Mouse (Mus musculus) limb, embryonic 11.5 days (tissue): ENCODE data around the gene Mcm2. TPM values are rescaled to one million over a fixed set of nuclear protein-coding genes. Genes with fewer than 3 reads are reported as not detected.

Experiments
- ATAC-seq: fragments of 200-750 bp; cut with Nextera tagmentation; 2 replicates; pipeline ENCODE4 v1.8.0; 2017; ENCODE audit warnings: low read depth; ENCODE audit not compliant: insufficient number of reproducible peaks, low FRiP score, low TSS enrichment
- DNase-seq: peaks from one replicate; pipeline ENCODE4 v3.0.0-alpha.2; 2015; ENCODE audit warnings: low spot score
- H3K27ac ChIP-seq: fragments of 300-500 bp; sonication (generic); replicated peaks from 2 replicates; pipeline ENCODE4 v1.5.1; 2014; ENCODE audit warnings: low read depth, mild to moderate bottlenecking, low read length
- H3K27me3 ChIP-seq: fragments of 300-500 bp; sonication (generic); 2 replicates; pipeline ENCODE4 v1.6.1; 2014; ENCODE audit warnings: mild to moderate bottlenecking, low read length, mixed read lengths; ENCODE audit not compliant: control insufficient read depth, insufficient read depth
- H3K36me3 ChIP-seq: fragments of 300-500 bp; sonication (generic); 2 replicates; pipeline ENCODE4 v1.6.1; 2014; ENCODE audit warnings: mild to moderate bottlenecking, low read length, moderate library complexity, mixed read lengths; ENCODE audit not compliant: control insufficient read depth, insufficient read depth
- H3K4me1 ChIP-seq: fragments of 300-500 bp; sonication (generic); 2 replicates; pipeline ENCODE4 v1.6.1; 2014; ENCODE audit warnings: low read length, mixed read lengths; ENCODE audit not compliant: control insufficient read depth, insufficient read depth
- H3K4me2 ChIP-seq: fragments of 300-500 bp; sonication (generic); 2 replicates; pipeline ENCODE4 v1.6.1; 2014; ENCODE audit warnings: low read depth, mild to moderate bottlenecking, moderate library complexity; ENCODE audit not compliant: severe bottlenecking
- H3K4me3 ChIP-seq: fragments of 300-500 bp; sonication (generic); 2 replicates; pipeline ENCODE4 v1.5.1; 2014; ENCODE audit warnings: low read depth, low read length
- H3K9ac ChIP-seq: fragments of 300-500 bp; sonication (generic); 2 replicates; pipeline ENCODE4 v1.6.1; 2014; ENCODE audit warnings: mild to moderate bottlenecking, low read length
- H3K9me3 ChIP-seq: fragments of 300-500 bp; sonication (generic); 2 replicates; pipeline ENCODE4 v1.6.1; 2016; ENCODE audit warnings: low read length; ENCODE audit not compliant: control insufficient read depth
- WGBS: fragments of 180-500 bp; shearing (Covaris S2); extraction: QIAGEN DNeasy Blood & Tissue Kit; methylation state at CpG from one replicate; pipeline ENCODE4 v1.1.7; 2014; 5-methylcytosine and 5-hydroxymethylcytosine counted together
- polyA plus RNA-seq: library from polyadenylated mRNA; unstranded; fragments of >200 nt; fragmentation: Nextera tagmentation; extraction: Ambion mirVana; gene quantifications from 2 replicates; pipeline ENCODE4 v1.2.1, GENCODE M21; 2014

Gene Mcm2
- polyA plus RNA-seq, 1 experiment from 2014 or later: 228 TPM

GRCm38 (mm10) chr6:88844901-88845565 is 53.5 kb downstream of the Mcm2 start:
- no peak overlapping the region for H3K27ac ChIP-seq
- DNase-seq (no peak), ATAC-seq (no peak)
- no peaks in the 10 kb centered on the region for H3K36me3 ChIP-seq
- no peak overlapping the region for H3K4me3 ChIP-seq
- H3K27me3 ChIP-seq: no peaks in the 10 kb centered on the region
- H3K4me2 ChIP-seq: no peak overlapping the region
- no peak overlapping the region for H3K9ac ChIP-seq
- no peaks in the 10 kb centered on the region for H3K9me3 ChIP-seq
- 85% methylated on average over 7 of the region's 7 CpGs for WGBS
- peaks cover 6% of the 10 kb centered on the region for H3K4me1 ChIP-seq

GRCm38 (mm10) chr6:88843781-88844725 is 54.5 kb downstream of the Mcm2 start:
- WGBS: 80% methylated on average over 9 of the region's 9 CpGs
- peaks cover 6% of the 10 kb centered on the region for H3K4me1 ChIP-seq
- no peaks in the 10 kb centered on the region for H3K36me3 ChIP-seq
- no peak overlapping the region for H3K4me2 ChIP-seq
- no peak overlapping the region for H3K9ac ChIP-seq
- DNase-seq (no peak), ATAC-seq (no peak)
- H3K4me3 ChIP-seq: no peak overlapping the region
- no peak overlapping the region for H3K27ac ChIP-seq
- H3K27me3 ChIP-seq: no peaks in the 10 kb centered on the region
- no peaks in the 10 kb centered on the region for H3K9me3 ChIP-seq

- WGBS: 80% methylated on average over 7 of the region's 7 CpGs
- Histone ChIP-seq H3K9ac (no peak overlapping the region; the same call in 1 of the 2 replicates), H3K27ac (no peak overlapping the region)
These were observed 55.3 kb downstream of the Mcm2 start for GRCm38 (mm10) chr6:88843241-88843640.

GRCm38 (mm10) chr6:88842731-88843151 is 55.8 kb downstream of the Mcm2 start:
- WGBS: under 1% methylated on average over 30 of the region's 32 CpGs
- Histone ChIP-seq H3K27me3 (no peaks in the 10 kb centered on the region), H3K4me3 (peak overlapping the region; percentile 72), H3K36me3 (no peaks in the 10 kb centered on the region), H3K4me2 (peak overlapping the region; percentile 74), H3K4me1 (peaks cover 6% of the 10 kb centered on the region), H3K9ac (peak overlapping the region; percentile 74), H3K9me3 (no peaks in the 10 kb centered on the region), H3K27ac (peak overlapping the region; percentile 75; the same call in 1 of the 2 replicates)
- DNase-seq (no peak), ATAC-seq (no peak; the same call in none of the 2 replicates)

More at GRCm38 (mm10) chr6:88843241-88843640, 55.3 kb downstream of the Mcm2 start:
- Histone ChIP-seq H3K4me1 (peaks cover 6% of the 10 kb centered on the region), H3K4me2 (peak overlapping the region; percentile 74), H3K9me3 (no peaks in the 10 kb centered on the region), H3K27me3 (no peaks in the 10 kb centered on the region), H3K36me3 (no peaks in the 10 kb centered on the region), H3K4me3 (peak overlapping the region; percentile 72)
- no peak for ATAC-seq
- DNase-seq: no peak

GRCm38 (mm10) chr6:88841781-88842689 is 56.5 kb downstream of the Mcm2 start, which contains the start of gene Abtb1:
Abtb1 (minus strand) TSS chr6:88841984.
- WGBS: under 1% methylated on average over 72 of the region's 72 CpGs
- Histone ChIP-seq H3K4me2 (peak within 1 kb of the TSS; percentile 74), H3K4me3 (peak within 1 kb of the TSS; percentile 72), H3K27me3 (no peaks in the 10 kb centered on the region), H3K4me1 (peaks cover 6% of the 10 kb centered on the region), H3K27ac (peak within 1 kb of the TSS; percentile 75), H3K36me3 (no peaks in the 10 kb centered on the region), H3K9me3 (no peaks in the 10 kb centered on the region), H3K9ac (peak within 1 kb of the TSS; percentile 74)
- ATAC-seq (peak; percentile 98), DNase-seq (peak; percentile 99)

GRCm38 (mm10) chr6:88841514-88841780 is 57.1 kb downstream of the Mcm2 start:
- H3K4me1 ChIP-seq: peaks cover 6% of the 10 kb centered on the region
- H3K27ac ChIP-seq: no peak overlapping the region; the same call in 1 of the 2 replicates
- no peaks in the 10 kb centered on the region for H3K9me3 ChIP-seq
- WGBS: under 1% methylated on average over 22 of the region's 22 CpGs
- no peaks in the 10 kb centered on the region for H3K36me3 ChIP-seq
- ATAC-seq (no peak), DNase-seq (no peak)
- H3K9ac ChIP-seq: peak overlapping the region; percentile 59
- H3K4me2 ChIP-seq: peak overlapping the region; percentile 74
- H3K4me3 ChIP-seq: peak overlapping the region; percentile 72
- no peaks in the 10 kb centered on the region for H3K27me3 ChIP-seq

- Histone ChIP-seq H3K4me1 (peaks cover 6% of the 10 kb centered on the region), H3K27me3 (no peaks in the 10 kb centered on the region), H3K4me3 (peak overlapping the region; percentile 72), H3K4me2 (peak overlapping the region; percentile 74), H3K36me3 (no peaks in the 10 kb centered on the region; the same call in 1 of the 2 replicates), H3K9me3 (no peaks in the 10 kb centered on the region), H3K27ac (no peak overlapping the region; the same call in 1 of the 2 replicates), H3K9ac (peak overlapping the region; percentile 59)
- 55% methylated on average over 9 of the region's 9 CpGs for WGBS
- DNase-seq (no peak), ATAC-seq (no peak)
These were observed 57.6 kb downstream of the Mcm2 start for GRCm38 (mm10) chr6:88840791-88841513.
